Mouse (Mus musculus) spleen, adult 18-20 months (tissue): ENCODE results near the gene Miga1.
A peak's percentile ranks its signal among the peaks of the same experiment; 100 is the strongest.

Experiments
- DNase-seq, 2 experiments: peaks; one replicate each; pipeline ENCODE4 v3.0.0; 2022; ENCODE audit warnings: mixed read lengths in 2 of 2

Miga1 gene

DNA sequence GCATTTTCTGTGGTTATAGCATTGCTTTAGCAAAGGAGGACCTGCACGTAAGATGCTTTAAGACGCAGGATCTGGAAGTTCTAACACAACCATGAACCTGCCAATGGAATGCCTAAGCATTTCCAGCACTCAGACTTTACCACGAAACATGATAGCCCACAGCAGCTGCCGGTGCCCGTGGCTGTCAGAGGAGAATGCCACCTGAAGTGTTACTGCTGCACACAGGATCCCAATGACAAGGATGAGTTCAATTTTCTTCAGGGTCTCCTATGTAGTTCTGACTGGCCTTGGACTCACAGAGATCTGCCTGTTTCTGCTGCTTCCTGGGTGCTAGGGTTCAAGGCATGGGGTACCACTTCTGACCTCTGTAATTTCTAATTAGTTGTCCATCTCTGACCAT is 55.4 kb downstream of the Miga1 start:
- no peak for DNase-seq

DNA sequence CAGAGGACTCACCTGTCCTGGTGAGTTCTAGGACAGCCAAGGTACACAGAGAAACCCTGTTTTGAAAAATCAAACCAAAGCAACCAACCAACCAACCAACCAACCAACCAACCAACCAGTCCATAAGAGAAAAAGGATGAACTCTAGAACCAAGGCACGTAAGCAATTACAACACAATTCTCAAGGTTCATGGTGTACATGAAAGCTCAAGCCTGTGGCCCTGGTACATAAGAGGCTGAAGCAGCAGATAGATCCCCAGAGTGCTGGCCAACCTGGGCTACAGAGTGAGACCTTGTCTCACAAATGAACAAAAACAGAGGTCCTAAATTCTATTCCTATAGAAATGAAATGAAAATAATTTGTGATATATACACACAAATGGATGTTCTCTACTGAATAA is 55.9 kb downstream of the Miga1 start:
- DNase-seq: no peak

DNA sequence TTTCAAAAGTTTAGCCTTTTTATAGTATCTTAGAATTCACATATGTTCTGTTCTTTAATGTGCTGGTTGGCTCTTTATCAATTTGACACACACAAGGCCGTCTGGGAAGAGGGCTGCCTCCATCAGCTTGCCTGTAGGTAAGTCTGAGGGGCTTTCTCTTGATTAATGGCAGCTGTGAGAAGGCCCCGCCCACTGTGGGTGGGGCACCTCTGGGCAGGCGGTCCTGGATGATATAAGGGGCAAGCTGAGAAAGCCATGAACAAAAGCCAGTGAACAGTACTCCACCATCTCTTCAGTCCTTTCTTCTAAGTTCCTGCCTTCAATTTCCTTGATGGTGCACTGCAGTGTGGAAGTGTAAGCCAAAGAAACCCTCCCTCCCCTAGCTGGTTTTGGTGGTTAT is 58.1 kb downstream of the Miga1 start:
- no peak for DNase-seq

DNA sequence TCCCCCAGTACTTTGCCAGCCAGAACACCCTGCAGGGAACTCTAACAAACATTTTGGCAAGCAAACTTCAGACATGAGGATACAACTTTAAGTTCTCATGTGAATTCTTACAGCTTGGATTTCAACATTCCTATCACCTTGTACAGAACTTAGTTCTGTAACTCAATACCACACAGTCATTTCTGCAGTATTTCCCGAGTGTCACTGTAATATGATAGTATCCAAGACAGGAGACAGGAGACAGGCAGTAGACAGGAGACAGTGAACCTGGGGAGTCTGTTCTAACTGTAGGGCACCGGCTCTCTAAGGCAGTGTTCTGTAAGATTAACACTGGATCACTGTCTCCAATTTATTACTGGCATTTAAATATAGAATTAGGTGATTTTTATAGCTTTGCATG is 61.8 kb downstream of the Miga1 start:
- DNase-seq: no peak

DNA sequence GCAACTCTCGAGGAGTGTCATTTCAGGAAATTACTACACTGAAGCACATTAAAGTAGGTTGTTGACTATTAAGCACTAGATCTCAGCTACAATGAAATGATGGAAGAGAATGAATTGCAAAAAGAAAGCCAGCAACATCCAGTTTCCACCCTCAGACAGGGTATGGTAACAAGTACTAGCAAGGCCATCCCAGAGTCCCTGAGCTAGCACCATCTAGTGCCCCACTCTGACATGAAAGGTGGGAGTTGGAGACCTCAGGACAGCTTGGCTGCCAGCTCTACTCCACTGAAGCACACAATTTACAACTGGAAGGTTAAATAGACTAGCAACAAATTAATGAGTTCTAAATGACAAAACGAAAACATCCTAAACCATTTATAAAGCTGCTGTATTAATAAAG is 62.3 kb downstream of the Miga1 start:
- DNase-seq: no peak

DNA sequence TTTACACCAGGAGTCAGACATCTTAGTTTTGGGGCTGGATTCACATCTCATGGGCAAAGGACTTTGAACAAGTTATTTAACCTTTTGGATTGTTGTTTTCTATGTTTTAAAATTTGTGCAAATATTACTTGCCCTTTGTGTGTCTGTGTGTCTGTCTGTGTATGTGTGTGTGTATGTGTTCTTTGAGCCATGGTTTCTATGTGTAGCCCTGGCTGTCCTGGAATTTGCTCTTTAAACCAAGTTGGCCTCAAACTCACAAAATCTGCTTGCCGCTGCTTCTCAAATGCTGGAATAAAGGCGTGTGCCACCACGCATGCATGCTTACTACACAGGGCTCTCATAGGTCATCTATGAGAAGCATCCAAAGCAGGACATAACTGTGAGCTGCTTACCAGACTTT is 63.3 kb downstream of the Miga1 start:
- no peak for DNase-seq

DNA sequence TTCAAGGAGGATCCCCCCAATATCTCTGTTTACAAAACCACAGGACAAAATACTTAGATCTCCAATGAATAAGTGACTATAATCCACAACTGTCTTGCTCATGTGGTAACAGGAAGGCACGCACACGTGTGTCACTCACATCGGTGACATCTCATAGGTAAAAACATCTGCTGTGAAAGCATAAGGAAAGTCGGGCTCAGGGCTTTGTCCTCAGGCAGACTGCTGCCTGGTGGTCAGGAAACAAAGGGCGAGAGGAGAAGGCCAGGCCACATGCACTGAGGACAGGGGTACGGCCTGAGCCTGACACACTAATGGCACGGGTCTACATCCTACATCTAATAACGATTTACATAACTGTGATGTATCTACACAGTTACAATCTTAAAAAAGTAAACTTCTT is 65.2 kb downstream of the Miga1 start:
- no peak for DNase-seq

DNA sequence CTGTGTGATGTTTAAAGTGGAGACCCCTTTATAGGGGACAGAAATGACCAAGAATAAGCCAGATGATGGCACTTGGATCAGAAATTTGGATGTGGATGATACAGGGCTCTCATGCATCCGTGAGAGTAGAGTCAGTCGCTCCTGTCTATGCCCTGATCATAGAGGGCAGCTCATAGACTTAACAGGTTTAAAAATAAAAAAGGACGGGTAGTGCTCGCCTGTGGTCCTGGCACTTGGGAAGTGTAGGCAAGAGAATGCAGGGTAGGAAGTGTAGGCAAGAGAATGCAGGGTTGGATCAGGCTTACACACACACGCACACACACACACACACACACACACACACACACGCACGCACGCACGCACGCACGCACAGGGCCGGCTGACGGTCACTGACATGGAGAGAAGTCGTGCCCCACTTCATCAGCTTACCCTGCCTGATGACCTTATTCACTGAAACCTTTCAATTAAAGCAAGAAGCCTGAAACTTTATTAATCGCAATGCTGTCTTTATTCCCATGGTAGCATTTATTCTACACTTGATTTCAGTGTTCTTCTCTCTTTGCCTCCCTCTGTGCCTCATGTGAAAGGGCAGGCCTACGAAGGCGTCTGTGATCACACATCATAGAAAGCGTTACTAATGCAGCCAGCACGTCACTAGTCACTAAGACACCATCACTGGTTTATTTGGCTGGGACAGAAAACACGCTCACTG is 67.1 kb downstream of the Miga1 start:
- DNase-seq: no peak

DNA sequence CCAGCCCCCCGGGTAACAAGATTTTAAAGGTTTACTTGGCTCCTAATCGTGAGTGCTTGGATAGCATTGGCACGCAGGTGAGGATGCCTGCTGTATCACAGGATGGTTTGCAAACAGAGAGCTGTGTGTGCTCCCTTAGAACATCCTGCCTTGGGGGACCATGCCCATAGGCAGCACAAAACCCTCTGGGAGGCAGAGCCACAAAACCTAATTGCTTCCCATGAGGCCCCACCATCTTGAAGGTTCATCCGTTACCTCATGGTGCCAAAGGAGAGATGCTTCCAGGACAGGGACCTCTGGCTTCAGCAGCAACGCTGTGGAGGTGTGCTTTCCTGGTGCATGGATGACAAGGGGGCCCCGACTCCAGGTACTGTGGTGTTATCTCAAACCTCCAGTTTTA is 68.3 kb downstream of the Miga1 start:
- no peak for DNase-seq

DNA sequence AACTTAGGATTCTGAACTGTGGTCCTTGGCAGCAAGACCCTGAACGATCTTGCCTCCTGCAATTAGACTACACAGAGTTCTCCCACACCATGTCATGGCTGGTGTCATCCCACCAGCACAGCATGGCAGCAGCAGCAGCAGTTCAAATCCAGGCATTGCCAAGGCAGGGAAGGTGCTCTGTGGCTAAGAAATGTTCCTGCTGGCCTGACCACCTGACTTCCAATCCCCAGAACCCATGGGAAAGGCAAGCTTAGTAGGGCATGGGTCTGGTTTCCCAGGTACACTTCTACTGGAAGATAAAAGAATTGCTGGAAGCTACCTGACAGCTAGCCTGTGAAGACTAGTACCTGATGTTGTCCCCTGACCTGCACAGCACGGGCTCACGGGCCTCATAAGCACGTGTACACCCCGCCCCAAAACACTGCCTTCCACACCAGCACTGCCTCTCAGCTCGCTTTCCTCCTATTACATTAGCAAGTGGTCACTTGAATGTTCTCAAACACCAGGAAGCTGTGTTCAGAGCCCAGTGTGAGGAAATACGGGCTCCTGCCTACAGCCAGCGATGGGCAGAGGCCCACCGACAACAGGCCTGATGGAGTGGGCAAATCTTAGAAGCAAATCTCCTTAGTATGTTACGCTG is 69.0 kb downstream of the Miga1 start:
- DNase-seq: no peak

DNA sequence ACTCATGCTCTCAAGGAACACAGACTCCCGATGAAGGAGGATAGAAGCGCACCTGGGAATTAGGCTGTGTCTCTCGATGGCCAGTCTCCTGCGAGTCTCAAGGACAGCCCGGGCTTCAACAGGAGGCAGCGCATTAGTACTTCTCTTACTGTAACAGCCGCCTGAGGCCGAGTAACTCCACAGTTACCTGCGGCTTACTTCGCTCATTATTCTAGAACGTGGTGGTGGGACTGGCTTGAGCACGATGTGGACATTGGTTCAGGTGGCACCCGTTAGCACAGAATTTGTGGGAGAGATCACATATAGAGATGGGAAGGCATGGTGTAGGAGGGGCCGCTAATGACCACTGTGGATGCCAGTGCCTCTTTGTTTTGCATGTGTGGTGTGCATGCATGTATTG is 72.1 kb downstream of the Miga1 start:
- DNase-seq: no peak

DNA sequence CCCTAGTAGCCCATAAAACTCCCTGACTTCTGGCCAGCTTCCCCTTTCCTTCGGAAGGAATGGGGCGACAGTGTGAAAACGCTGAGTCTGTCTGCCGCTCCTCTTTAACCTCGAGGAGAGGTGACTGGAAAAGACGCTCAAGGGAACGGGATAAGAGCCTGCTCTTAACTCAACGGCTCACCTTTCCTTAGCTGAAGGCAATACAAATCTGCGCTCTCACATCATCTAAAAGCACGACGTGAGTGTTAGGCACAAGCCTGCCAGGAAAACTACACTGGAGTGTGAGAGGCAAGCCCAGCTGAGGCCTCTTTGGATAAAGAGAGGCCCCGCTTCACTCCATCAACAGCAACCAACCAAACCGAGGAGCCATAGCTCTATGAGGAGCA is 74.2 kb downstream of the Miga1 start, which contains the start of gene Nexn:
TSS of gene Nexn (minus strand) at position 315 of the 386 bp plus-strand sequence.
- DNase-seq: no peak

DNA sequence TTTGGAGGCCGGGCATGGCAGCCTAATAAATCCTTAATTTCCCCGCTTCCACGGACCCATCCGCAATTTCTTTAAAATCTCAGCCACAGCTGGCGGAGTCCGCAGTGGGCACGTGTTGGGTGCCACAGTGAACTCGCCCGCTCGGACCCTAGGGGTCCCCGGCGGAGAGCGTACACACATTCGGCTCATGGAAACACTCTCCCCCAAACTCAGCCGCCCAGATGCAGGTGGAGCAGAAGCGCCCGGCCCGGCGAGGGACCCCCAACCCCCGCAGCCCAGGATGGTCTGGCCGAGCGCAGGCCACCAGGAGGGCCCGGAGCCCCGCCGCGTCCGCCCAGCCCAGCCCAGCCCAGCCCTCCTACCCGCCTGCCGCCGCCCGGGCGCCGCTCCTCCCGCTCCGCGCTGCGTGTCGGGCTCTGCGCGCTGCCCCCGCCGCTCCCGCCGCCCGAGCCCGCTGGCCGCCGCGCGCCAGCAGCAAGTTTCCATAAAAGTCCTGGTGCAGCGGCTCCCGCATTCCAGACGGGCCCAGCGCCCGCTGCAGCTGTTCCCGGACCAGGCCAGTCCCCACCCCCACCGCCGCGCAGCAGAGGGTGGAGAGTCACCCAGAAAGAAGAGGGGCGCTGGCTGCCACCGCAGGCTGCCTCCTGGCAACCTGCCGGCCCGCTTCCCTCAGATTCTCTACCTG is 74.7 kb downstream of the Miga1 start:
- peak in 1 of 2 experiments; percentile 12 for DNase-seq

DNA sequence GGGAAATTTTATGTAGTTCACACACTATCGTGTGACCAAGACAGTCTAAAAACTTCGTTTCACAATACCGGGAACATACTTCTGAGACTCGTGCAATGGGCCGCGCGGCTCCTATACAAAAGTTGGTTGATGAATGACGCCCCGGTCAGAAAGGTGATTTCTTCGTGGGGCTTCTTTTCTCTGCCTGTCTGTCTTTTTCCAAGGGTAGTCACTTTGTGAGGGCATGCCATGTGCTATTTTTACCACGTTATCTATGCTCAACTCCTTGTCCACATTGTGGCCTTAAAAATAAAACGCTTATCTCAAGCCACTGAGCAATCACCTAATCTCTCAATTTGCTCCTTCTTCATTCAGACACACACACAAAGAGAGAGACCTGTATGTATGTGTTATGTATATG is 75.4 kb downstream of the Miga1 start:
- no peak for DNase-seq

DNA sequence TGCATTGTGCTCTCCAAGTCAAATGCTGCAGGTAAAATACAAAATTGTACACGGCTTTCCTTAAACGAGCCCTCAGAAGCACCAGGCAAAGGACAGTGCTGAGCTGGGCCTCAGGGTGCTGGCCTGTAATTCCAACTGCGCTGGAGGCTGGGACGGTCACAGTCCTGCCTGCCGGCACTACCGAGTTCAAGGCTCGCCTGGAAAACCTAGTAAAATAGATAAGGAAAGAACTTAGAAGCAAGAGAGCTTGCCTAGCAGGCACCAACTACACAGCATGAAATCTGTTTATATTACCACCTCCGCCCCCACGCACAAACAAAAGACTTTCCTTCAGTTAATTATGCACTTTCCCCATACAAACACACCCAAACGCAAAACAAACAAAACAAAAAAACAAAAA is 75.8 kb downstream of the Miga1 start:
- DNase-seq: no peak

DNA sequence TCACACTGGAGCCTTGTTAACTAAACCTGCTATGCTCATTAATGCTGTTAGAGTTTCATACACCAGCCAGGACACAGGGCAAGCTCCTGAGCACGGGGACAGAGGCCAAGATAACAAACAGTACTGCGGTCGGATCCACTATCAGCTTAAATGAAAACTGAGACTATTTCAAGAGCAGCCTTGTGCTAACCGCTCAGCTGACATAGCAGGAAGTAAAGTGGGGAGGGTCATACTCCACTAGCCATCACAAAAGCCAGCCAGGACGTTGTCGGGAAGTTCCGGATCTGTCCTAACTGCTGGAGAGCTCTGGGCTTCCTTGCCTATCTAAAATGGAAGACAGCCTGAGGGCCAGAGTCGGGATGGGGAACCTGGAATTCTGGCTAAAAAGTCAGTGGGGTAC is 78.3 kb downstream of the Miga1 start:
- no peak for DNase-seq

DNA sequence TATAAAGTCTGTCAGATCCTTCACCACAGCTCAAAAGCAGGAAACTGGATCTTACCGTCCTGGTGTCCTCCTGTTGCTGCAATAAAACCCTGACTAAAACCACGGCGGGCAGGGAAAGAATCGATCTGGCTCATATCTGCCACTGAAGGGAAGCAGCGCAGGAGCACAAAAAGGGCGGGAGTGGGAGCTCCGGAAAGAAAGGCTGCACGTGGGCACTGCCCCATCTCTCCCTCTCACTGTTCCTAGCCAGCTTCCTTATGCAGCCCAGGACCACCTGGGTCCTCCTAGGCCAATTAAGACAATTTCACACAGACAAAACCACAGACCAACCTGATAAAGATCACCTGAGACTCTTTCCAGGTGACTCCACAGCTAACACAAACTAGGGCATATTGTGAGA is 78.8 kb downstream of the Miga1 start:
- no peak for DNase-seq

DNA sequence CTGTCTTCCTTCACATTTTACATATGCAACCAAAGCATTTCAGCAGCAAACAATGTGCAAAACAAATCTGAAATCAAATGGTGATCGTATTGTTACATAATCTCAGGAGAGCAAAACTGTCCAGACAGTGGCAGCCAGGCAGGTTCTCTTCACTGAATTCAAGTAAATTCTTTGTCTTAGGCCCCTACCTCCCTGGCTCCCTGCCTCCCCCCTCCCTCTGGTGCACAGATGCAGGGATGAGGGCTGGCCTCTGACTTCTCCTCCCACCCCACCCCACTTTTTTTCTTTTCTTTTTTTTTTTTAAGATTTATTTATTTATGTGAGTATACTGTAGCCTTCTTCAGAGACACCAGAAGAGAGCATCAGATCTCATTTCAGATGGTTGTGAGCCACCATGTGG is 79.8 kb downstream of the Miga1 start:
- no peak for DNase-seq

DNA sequence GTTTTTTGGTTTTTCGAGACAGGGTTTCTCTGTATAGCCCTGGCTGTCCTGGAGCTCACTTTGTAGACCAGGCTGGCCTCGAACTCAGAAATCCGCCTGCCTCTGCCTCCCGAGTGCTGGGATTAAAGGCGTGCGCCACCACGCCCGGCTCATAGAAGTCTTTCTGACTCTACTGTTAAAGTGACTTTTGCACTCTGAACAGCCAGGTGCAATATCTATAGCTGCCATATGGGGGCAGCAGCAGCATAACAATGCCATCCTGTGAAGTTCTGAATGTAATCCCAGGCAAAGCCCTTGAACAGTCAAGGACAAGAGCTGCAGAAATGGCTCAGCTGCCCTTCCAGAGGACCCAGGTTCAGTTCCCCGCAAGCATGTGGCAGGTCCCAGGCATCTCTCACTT is 80.8 kb downstream of the Miga1 start:
- DNase-seq: peak; percentile 19 to 57

DNA sequence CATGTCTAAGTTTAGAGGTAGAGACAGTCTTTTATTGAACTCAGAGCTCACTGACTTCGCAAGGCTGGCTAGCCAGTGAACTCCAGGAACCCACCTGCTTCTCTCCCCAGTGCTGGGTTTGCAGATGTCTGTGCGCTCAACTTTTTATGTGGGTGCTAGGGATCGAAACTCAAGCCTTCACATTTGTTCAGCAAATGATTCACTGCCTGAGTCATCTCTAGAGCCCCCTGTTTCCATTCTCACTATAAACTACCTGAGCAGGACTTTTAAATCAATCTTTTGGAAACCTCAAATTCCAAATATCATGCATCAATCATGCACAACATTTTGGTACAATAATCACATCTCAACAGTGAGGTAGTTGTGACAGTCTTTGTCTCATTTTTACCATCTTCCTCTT is 82.7 kb downstream of the Miga1 start:
- DNase-seq: no peak

DNA sequence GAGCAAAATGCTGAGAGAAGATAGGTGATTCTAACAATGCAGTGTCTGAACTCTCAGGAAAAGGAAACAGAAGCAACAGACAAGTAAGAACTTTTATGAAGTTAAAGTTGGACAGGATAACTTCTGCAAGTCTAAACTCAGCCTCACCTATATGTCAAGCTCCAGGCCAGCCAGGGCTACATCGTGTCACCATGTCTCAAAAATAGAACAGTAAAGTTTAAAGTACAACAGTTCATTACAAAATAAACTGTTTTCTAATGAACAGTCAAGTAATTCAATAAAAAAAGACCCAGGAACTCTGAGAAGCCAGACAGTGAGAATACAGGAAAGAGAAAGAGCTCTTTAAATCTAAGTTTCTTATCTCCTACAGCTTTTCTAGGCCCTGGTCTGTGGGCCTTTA is 89.7 kb downstream of the Miga1 start:
- no peak for DNase-seq

DNA sequence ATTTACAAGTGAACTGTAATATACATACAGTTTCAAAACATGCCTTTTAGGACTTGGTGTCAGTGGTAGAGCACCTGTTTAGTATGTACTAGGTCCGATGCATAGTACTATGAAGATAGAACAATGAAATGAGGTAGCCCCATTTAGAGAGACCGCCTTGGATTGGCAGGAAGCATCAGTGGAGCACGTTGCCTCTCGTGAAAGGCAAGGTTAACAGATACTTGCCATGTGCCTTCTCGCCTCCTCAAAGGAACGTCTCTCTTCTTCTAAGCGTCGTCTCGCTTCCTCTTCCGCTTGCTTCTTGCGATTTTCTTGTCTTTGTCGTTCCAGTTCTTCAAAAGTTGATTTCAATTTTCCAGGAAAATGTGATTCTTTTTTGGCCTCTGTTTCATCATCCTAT is 92.5 kb downstream of the Miga1 start:
- DNase-seq: no peak

DNA sequence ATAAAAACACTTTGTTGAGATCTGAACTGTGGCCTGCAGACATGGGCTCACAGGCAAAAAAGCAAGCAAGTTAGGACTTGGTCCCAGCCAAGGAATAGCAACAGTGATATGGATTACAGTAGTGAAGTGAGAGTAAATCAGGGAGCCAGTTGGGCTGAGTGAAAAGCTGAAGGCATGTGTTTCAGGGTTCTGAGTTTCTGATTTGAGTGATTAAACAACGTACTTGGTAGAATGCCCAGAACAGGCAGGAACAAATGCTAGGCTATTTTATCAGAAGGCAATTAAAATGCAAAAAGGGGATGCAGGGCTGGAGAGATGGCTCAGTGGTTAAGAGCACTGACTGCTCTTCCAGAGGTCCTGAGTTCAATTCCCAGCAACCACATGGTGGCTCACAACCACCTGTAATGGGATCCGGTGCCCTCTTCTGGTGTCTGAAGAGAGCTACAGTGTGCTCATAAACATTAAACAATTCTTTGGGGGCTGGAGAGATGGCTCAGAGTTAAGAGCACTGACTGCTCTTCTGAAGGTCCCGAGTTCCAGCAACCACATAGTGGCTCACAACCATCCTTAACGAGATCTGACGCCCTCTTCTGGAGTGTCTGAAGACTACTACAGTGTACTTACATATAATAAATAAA is 94.8 kb downstream of the Miga1 start:
- DNase-seq: no peak

DNA sequence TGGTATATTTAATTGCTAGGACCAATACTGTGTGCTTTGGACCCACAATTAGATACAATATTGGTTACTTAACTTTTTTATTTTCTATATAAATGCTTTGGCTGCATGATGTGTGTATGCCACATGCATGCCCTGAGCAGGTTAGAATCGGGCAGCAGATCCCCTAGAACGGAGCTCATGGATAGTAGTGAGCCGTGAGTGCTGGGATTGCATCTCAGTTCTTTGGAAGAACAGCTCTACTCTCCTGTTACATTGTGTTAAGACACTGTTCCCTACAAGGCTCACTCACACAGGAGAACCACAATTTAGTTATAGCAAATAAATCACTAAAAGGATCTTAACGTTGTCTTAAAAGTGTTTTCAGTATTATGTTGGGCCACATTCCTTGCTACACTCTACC is 96.9 kb downstream of the Miga1 start:
- no peak for DNase-seq
